Mouse (Mus musculus) gastrocnemius, postnatal 14 days (tissue): ENCODE data around the gene Lyg2. TPM values are rescaled to one million over a fixed set of nuclear protein-coding genes. Genes with fewer than 3 reads are reported as not detected.

Experiments used
- total RNA-seq, 2 experiments: library from RNA; stranded (reverse); gene quantifications; 2 replicates each; pipeline ENCODE4 v1.2.3; 2021

Gene Lyg2
- total RNA-seq, 2 experiments from 2014 or later: not detected

Other genes starting within 250 kb of the Lyg2 start
- under 1 TPM; 0.25 to 0.35 TPM for gene 2010300C02Rik, start 196.4 kb downstream of the Lyg2 start, total RNA-seq
- gene Tsga10, start 50.1 kb downstream of the Lyg2 start, total RNA-seq: 1 to 10 TPM; 2.2 to 2.4 TPM
- 1 to 10 TPM; 5.5 to 5.8 TPM for gene Lipt1, start 44.8 kb downstream of the Lyg2 start, total RNA-seq
- gene Mitd1, start 26.1 kb downstream of the Lyg2 start, total RNA-seq: 1 to 10 TPM; 2.2 to 2.5 TPM
- gene Mrpl30, start 26.0 kb downstream of the Lyg2 start, total RNA-seq: 100 to 1,000 TPM; 229 to 257 TPM
- not detected for gene Lyg1, start 41.3 kb upstream of the Lyg2 start, total RNA-seq
- 10 to 100 TPM; 36.4 to 39.5 TPM for gene Txndc9, start 81.4 kb upstream of the Lyg2 start, total RNA-seq
- 10 to 100 TPM; 40.3 to 40.9 TPM for gene Eif5b, start 81.5 kb upstream of the Lyg2 start, total RNA-seq
- 10 to 100 TPM; 16.6 to 17.2 TPM for gene Rev1, start 213.3 kb upstream of the Lyg2 start, total RNA-seq